In genomic region chr10:44881967-44882366, GRCm38 (mm10) we compare ENCODE assay signal across 23 mouse cellular contexts.
DNase-seq lines count a peak whose midpoint lies in the region; ATAC-seq and TF ChIP-seq lines count a peak whose summit lies in the region.
"Had no signal": no experiment of that assay in that cellular context is flagged by ENCODE, and none has a peak within 500 bp of the region (broad histone marks: within the 10 kb centered on the region; RNA-seq: fewer than 3 reads in every experiment).

No protein-coding gene starts in this region.

- H3K27ac ChIP-seq in kidney, adult 2 months (ENCODE audit: insufficient read depth, low read depth, low read length) = no peak overlapping the region
- H3K27ac ChIP-seq in lung, postnatal 0 days (ENCODE audit: low read length) = no peak overlapping the region
- H3K27ac ChIP-seq: embryonic facial prominence, embryonic 10.5 days; embryonic facial prominence, embryonic 12.5 days; forebrain, embryonic 13.5 days; forebrain, embryonic 15.5 days had no signal

- H3K9ac ChIP-seq in lung, postnatal 0 days (replicated peaks; ENCODE audit: low read depth) = no peak overlapping the region
- H3K9ac ChIP-seq: embryonic facial prominence, embryonic 12.5 days; forebrain, embryonic 13.5 days; forebrain, embryonic 15.5 days had no signal

- TF ChIP-seq EP300 in lung, postnatal 0 days (IDR thresholded peaks at IDR 0.05) = no peak

- H3K4me2 ChIP-seq in lung, postnatal 0 days (replicated peaks; ENCODE audit: low read depth, low read length) = no peak overlapping the region
- H3K4me2 ChIP-seq: embryonic facial prominence, embryonic 12.5 days; forebrain, embryonic 13.5 days; forebrain, embryonic 15.5 days had no signal

- H3K4me3 ChIP-seq in kidney, adult 2 months (ENCODE audit: insufficient read depth, low read depth, low read length) = no peak overlapping the region
- H3K4me3 ChIP-seq in lung, postnatal 0 days (ENCODE audit: low read depth, low read length) = no peak overlapping the region
- H3K4me3 ChIP-seq: embryonic facial prominence, embryonic 10.5 days; embryonic facial prominence, embryonic 12.5 days; forebrain, embryonic 13.5 days; forebrain, embryonic 15.5 days had no signal

- intact Hi-C loops in heart, postnatal 10 days (cut with DNase I) = loop anchor here (5.0 kb wide), 1 partner anchor 110 kb away; no protein-coding TSS in a partner anchor

- no peak for TF ChIP-seq CTCF in kidney, adult 2 months (conservative IDR thresholded peaks at IDR 0.05; ENCODE audit: insufficient read depth, insufficient read length, low read depth, low read length)
- TF ChIP-seq CTCF in lung, postnatal 0 days (IDR thresholded peaks at IDR 0.05) = no peak

- no peaks in the 10 kb centered on the region for H3K27me3 ChIP-seq in kidney, adult 2 months (replicated peaks; ENCODE audit: control insufficient read depth, insufficient read depth, low read length)
- H3K27me3 ChIP-seq in lung, postnatal 0 days (replicated peaks; ENCODE audit: insufficient read depth, low read length) = no peaks in the 10 kb centered on the region
- H3K27me3 ChIP-seq: CH12.LX; embryonic facial prominence, embryonic 12.5 days; Patski had no signal

- peak; percentile 57 for ATAC-seq in lung, postnatal 0 days
- ATAC-seq: activated CD4-positive, CD25-positive, alpha-beta regulatory T cell, adult 4 months; CD4-positive, CD25-positive, alpha-beta regulatory T cell, adult 4 months; forebrain, embryonic 13.5 days; forebrain, embryonic 15.5 days; Patski had no signal

- no peak for TF ChIP-seq POLR2A in kidney, adult 2 months (IDR thresholded peaks at IDR 0.05; ENCODE audit: low read depth, low read length)

- WGBS in kidney, adult 2 months = 74% methylated on average over 2 of the region's 2 CpGs
- WGBS in lung, postnatal 0 days = 61% methylated on average over 2 of the region's 2 CpGs

- peak; percentile 75 for DNase-seq in heart, adult 11 months
- DNase-seq in heart, postnatal 10 days = no peak
- DNase-seq in kidney, adult 2 months = peak; percentile 33
- DNase-seq in kidney, adult 18-20 months = no peak
- DNase-seq in lung, postnatal 0 days (ENCODE audit: low spot score) = peak; percentile 34
- no peak for DNase-seq in lung, postnatal 10 days
- DNase-seq: adrenal gland, adult 8-10 months; adrenal gland, postnatal 14 days; B cell, adult 2 months; cerebellum, adult 11-12 months; cerebellum, adult 2 months; cerebellum, adult 9-10 months; cerebellum, postnatal 10 days; cerebellum, postnatal 25 days had no signal

- no peaks in the 10 kb centered on the region for H3K36me3 ChIP-seq in kidney, adult 2 months (ENCODE audit: control insufficient read depth, insufficient read depth, low read length)
- no peaks in the 10 kb centered on the region for H3K36me3 ChIP-seq in lung, postnatal 0 days (ENCODE audit: insufficient read depth, low read length)
- H3K36me3 ChIP-seq: embryonic facial prominence, embryonic 10.5 days; embryonic facial prominence, embryonic 12.5 days; forebrain, embryonic 15.5 days; G1E had no signal

- H3K4me1 ChIP-seq in kidney, adult 2 months (ENCODE audit: control insufficient read depth, insufficient read depth, low read length) = no peaks in the 10 kb centered on the region
- H3K4me1 ChIP-seq in lung, postnatal 0 days (ENCODE audit: insufficient read depth, low read depth, low read length) = no peaks in the 10 kb centered on the region

- no peaks in the 10 kb centered on the region for H3K9me3 ChIP-seq in lung, postnatal 0 days (ENCODE audit: low read length)
- H3K9me3 ChIP-seq: embryonic facial prominence, embryonic 10.5 days; embryonic facial prominence, embryonic 12.5 days; forebrain, embryonic 13.5 days; forebrain, embryonic 15.5 days; G1E had no signal

Comparison
In these comparisons a context has a peak if more than half of its experiments do, and no peak if none do; other contexts are left out.
1. DNase-seq: peak in heart, adult 11 months (single experiment), kidney, adult 2 months (single experiment) and lung, postnatal 0 days (single experiment); none in heart, postnatal 10 days (0 of 2), kidney, adult 18-20 months (single experiment) and lung, postnatal 10 days (single experiment).